Mouse (Mus musculus) left cerebral cortex, postnatal 25 days (tissue): ENCODE results near the gene Pon1. TPM values are rescaled to one million over a fixed set of nuclear protein-coding genes. Genes with fewer than 3 reads are reported as not detected.
A peak's percentile ranks its signal among the peaks of the same experiment; 100 is the strongest.

ENCODE experiments used
- DNase-seq, 2 experiments: peaks; one replicate each; pipeline ENCODE4 v3.0.0; 2022; ENCODE audit warnings: low spot score in 2 of 2, mixed read lengths in 1 of 2
- intact Hi-C: fragments of 180-260 bp; cut with DNase I; formaldehyde crosslinking; loops from one replicate; pipeline ENCODE4 v1.15.1; 2025
- total RNA-seq, 2 experiments: library from RNA; stranded (reverse); gene quantifications; 2 replicates each; pipeline ENCODE4 v1.2.3; 2021

Pon1 gene
- total RNA-seq, 2 experiments from 2014 or later = not detected

- intact Hi-C loops = no loop called here
- DNase-seq = no peak
Measured at GRCm38 (mm10) chr6:5180645-5181044, 13.1 kb downstream of the Pon1 start.

GRCm38 (mm10) chr6:5179189-5179588 lies 14.6 kb downstream of the Pon1 start:
- DNase-seq = no peak
- intact Hi-C loops = no loop called here

GRCm38 (mm10) chr6:5177967-5178891 lies 15.5 kb downstream of the Pon1 start:
- peak; percentile 24 to 30 for DNase-seq
- intact Hi-C loops = no loop called here

GRCm38 (mm10) chr6:5174179-5174812 lies 19.4 kb downstream of the Pon1 start:
- no peak for DNase-seq
- intact Hi-C loops = no loop called here

GRCm38 (mm10) chr6:5172571-5172970 lies 21.2 kb downstream of the Pon1 start:
- intact Hi-C loops = no loop called here
- no peak for DNase-seq

- no peak for DNase-seq
- intact Hi-C loops = no loop called here
Measured at GRCm38 (mm10) chr6:5171418-5171817, 22.3 kb downstream of the Pon1 start.

- intact Hi-C loops = loop anchor here (5.0 kb wide), 1 partner anchor 214 kb away; the partner anchor contains the start of gene Asb4
- no peak for DNase-seq
Measured at GRCm38 (mm10) chr6:5168158-5168557, 25.6 kb downstream of the Pon1 start.

GRCm38 (mm10) chr6:5167051-5167677 lies 26.6 kb downstream of the Pon1 start:
- intact Hi-C loops = loop anchor here (5.0 kb wide), 1 partner anchor 215 kb away; the partner anchor contains the start of gene Asb4
- DNase-seq = peak in 1 of 2 experiments; percentile 24

- DNase-seq = no peak
- intact Hi-C loops = loop anchor here (5.0 kb wide), 1 partner anchor 217 kb away; the partner anchor contains the start of gene Asb4
Measured at GRCm38 (mm10) chr6:5164855-5165254, 28.9 kb downstream of the Pon1 start.

GRCm38 (mm10) chr6:5163507-5164144 lies 30.1 kb downstream of the Pon1 start:
- no peak for DNase-seq
- intact Hi-C loops = no loop called here

GRCm38 (mm10) chr6:5162052-5162451 lies 31.7 kb downstream of the Pon1 start:
- intact Hi-C loops = no loop called here
- DNase-seq = no peak

- no peak for DNase-seq
- intact Hi-C loops = no loop called here
Measured at GRCm38 (mm10) chr6:5159385-5159791, 34.4 kb downstream of the Pon1 start.

GRCm38 (mm10) chr6:5156541-5157425 lies 37.0 kb downstream of the Pon1 start:
- intact Hi-C loops = no loop called here
- DNase-seq = no peak

- peak in 1 of 2 experiments; percentile 44 for DNase-seq
- intact Hi-C loops = no loop called here
Measured at GRCm38 (mm10) chr6:5155313-5155927, 38.3 kb downstream of the Pon1 start.

- DNase-seq = no peak
- intact Hi-C loops = no loop called here
Measured at GRCm38 (mm10) chr6:5154786-5155185, 39.0 kb downstream of the Pon1 start.

GRCm38 (mm10) chr6:5152185-5152584 lies 41.6 kb downstream of the Pon1 start:
- DNase-seq = peak in 1 of 2 experiments; percentile 26
- intact Hi-C loops = no loop called here

- intact Hi-C loops = no loop called here
- no peak for DNase-seq
Measured at GRCm38 (mm10) chr6:5151171-5151570, 42.6 kb downstream of the Pon1 start.

GRCm38 (mm10) chr6:5149941-5150340 lies 43.8 kb downstream of the Pon1 start:
- intact Hi-C loops = no loop called here
- DNase-seq = no peak
